Mouse (Mus musculus) gastrocnemius, postnatal 14 days (tissue): ENCODE measurements around the gene Dph2. TPM values are rescaled to one million over a fixed set of nuclear protein-coding genes. Genes with fewer than 3 reads are reported as not detected.

Experiments used
- DNase-seq: peaks from one replicate; pipeline ENCODE4 v3.0.0; 2021; ENCODE audit warnings: mixed read lengths
- intact Hi-C: fragments of 180-260 bp; cut with DNase I; formaldehyde crosslinking; loops from one replicate; pipeline ENCODE4 v1.15.1; 2025; ENCODE audit warnings: low total_unique reads
- total RNA-seq, 2 experiments: library from RNA; stranded (reverse); gene quantifications; 2 replicates each; pipeline ENCODE4 v1.2.3; 2021

Dph2 gene
- total RNA-seq, 2 experiments from 2014 or later, result 2.6 to 2.7 TPM

DNA sequence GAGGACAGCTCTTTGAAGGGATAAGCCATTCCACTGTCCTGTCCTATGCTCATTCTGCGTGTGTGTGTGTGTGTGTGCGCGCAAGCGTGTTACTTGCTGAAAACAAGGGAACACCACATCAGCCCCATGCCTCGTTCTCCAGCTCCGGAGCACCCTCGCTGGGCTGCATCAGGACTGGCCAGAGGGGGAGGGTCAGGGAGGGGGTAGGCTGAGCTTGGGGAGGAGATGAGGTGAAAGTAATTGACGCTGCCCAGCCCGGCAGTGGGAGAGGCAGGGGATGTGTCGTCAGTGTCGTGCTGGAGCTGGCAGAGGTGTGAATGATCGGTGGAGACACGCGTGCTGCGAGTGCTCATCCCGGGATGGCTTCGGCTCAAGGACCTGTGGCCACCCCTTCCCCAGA, 42.8 kb downstream of the Dph2 start:
- intact Hi-C loops, result no loop called here

DNA sequence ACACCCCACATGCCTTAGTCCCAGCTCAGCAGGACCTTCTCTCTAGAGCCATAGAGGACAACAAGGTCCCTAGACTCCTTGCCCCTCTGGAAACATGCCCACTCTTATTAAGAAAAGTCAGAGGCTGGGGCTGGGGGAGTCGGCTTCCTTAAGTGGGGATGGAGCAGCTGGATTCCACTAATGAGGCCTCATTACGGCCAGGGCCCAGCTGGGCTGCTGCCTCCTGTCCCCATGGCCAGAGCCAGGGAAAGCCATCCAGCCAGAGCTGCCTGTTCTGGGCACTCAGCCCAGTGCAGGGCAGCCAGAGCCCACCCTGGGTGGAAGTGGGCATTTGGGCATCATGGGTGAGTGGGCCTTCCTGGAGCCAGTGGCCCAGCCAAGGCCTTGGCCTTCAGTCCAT, 44.8 kb downstream of the Dph2 start:
- intact Hi-C loops, result no loop called here
- no peak for DNase-seq

More for the DNA sequence above, 42.8 kb downstream of the Dph2 start:
- DNase-seq, result no peak

DNA sequence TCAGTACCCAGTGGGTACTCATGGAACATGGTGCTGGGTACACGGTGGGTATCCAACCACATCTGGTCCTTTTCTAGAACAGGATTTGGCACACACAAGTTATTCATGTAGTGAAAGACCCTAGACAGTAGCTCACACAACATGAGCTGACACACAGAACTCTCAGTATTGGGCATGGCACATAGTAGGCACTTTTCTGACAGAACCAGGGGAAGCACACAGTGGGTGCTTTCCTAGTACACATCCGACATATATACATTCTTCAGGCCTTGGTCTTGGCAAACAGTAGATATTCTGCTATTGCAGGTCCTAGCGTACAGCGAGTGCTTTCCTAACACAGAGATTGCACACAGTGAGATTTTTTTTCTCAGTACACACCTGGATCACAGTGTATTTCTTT, 45.6 kb downstream of the Dph2 start:
- DNase-seq, result no peak
- intact Hi-C loops, result no loop called here

DNA sequence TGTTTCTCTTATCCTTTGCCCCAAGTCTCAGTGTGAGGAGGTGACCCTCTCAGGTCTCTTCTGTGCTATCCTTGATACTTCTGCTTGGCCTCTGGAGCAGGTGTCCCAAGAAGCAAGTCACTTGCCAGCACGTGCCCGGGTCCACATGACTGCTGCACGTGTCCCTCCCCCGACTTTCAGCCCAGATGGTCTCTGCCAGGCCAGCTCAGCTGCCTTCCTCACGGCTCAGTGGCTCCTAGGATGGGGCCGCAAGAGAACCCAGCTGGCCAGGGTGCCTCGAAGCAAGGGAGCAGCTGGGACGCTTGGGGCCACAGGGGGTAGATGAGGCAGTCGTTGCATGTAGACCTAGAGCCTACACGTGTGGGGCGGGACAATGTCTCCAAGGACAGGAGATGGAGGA, 46.5 kb downstream of the Dph2 start:
- intact Hi-C loops, result no loop called here
- DNase-seq, result no peak

DNA sequence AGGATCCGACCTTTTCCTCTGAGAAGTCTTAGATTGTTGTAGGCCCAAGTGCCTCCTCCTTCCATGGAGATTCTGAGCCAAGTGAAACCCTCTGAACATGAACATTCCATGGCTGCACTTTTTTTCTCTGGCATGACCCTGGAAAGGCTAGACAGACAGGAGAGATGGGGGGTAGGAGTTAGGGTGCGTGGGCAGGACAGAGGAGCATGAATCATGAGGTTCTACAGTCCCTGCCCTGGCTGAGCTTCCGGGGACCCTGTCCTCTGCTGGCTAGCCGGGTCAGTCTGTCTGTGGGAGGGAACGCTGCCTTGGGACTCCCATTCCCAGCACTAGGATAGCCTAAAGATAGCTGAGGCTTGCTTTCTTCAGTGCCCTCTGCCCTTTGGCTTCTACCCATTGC, 47.4 kb downstream of the Dph2 start:
- no peak for DNase-seq
- intact Hi-C loops, result no loop called here

DNA sequence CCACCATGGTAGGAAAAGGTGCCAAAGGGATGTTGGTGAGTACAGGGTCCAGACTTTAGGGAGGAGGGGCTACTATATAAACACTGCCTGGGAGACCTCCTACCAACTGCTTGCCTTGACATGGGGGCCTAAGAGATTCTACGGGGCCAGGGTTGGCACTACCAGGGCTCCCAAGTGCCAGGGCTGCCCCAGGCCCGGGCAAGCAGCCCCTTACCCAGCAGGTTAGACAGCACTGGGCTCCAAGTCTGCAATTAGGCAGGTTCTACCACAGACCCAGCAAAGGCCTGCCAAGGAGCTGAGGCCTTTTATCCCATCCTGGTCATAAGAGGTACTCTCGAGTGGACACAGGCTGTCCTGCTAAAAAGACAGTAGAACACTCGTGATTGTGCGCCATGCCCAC, 48.7 kb downstream of the Dph2 start:
- no peak for DNase-seq
- intact Hi-C loops, result no loop called here

DNA sequence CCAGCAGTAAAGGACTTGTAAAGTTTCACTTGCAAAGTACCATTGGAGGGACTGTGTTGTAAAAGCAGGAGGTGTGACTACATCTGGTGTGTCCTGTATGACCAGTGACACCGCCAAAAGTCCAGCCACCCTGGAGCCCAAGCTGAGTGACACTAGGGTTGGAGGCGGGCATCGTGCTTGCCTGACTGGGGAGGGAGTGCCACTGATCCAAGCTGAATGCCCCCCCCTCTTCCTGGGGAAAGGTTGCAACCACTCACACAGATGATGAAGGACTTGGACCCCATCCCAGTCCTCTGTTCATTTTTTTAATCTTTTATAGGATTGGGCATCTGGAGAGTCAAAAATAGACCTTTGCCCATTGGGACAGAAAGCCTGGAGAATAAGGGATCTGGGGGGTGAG, 50.3 kb downstream of the Dph2 start:
- intact Hi-C loops, result no loop called here
- no peak for DNase-seq

DNA sequence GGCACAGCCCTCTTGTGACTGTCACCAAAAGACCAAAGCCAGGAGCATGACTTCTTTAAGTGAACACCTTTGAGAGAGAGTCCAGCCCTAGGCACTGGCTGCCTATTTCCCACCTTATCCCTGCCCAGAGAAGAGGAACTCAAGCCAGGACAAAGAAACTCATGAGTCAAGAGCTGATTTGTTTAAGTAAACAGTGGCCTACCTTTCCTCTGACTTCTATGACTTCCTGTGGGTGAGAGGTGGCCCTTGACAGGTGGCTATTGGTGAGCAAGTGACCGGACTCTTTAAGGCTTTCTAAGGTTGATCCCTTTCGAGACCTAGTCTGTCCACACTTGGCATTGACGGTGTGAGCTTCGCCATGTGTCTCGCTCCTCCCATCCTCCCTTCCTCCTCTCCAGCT, 51.0 kb downstream of the Dph2 start:
- intact Hi-C loops, result no loop called here
- DNase-seq, result no peak

DNA sequence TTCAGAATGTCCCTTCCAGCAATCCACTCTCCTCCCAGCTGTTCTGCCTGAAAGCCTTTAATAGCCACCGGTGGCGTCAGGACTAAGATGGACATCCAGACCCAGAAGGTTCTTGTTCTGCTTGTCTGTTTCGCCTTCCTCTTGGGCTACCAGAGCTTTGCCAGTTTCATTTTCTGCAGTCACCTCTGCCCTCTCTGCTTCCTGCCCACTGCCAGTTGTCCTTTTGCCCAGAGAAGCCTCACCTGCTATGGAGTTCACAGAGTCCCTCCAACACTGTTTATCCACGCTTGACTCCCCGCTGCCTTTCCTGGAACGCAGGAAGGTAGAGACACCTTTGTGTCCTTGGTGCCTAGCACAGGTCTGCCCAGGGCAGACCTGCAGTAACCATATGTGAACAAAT, 52.5 kb downstream of the Dph2 start:
- intact Hi-C loops, result loop anchor here (10.0 kb wide), 1 partner anchor 75 kb away; the partner anchor contains the start of gene Ipo13
- DNase-seq, result no peak

Other genes starting within 250 kb of the Dph2 start
- gene Dmap1, start 209.8 kb downstream of the Dph2 start, total RNA-seq, result 10 to 100 TPM; 17.9 to 18.1 TPM
- gene Gm12845, start 167.6 kb downstream of the Dph2 start, total RNA-seq, result not detected
- not detected for gene Klf17, start 126.4 kb downstream of the Dph2 start, total RNA-seq
- 1 to 10 TPM; 4.0 to 6.2 TPM for gene Slc6a9, start 57.5 kb downstream of the Dph2 start, total RNA-seq
- gene Ccdc24, start 19.5 kb downstream of the Dph2 start, total RNA-seq, result under 1 TPM; 0.39 to 0.47 TPM
- gene B4galt2, start 8.5 kb downstream of the Dph2 start, total RNA-seq, result 1 to 10 TPM; 6.5 to 8.1 TPM
- 10 to 100 TPM; 55.4 to 57.6 TPM for gene Atp6v0b, start 4.7 kb downstream of the Dph2 start, total RNA-seq
- gene Ipo13, start 23.0 kb upstream of the Dph2 start, total RNA-seq, result 100 to 1,000 TPM; 141 to 204 TPM
- under 1 TPM; 0.31 TPM for gene Artn, start 37.7 kb upstream of the Dph2 start, total RNA-seq
- 10 to 100 TPM; 50.0 to 56.1 TPM for gene St3gal3, start 242.9 kb upstream of the Dph2 start, total RNA-seq